Mouse (Mus musculus) megakaryocyte, embryonic 14.5 days (primary cell): ENCODE data around the gene Pycr1. TPM values are rescaled to one million over a fixed set of nuclear protein-coding genes. Genes with fewer than 3 reads are reported as not detected.

ENCODE experiments used
- H3K27me3 ChIP-seq: replicated peaks from 2 replicates; pipeline ENCODE3; 2012; ENCODE audit warnings: inconsistent platforms
- H3K36me3 ChIP-seq: replicated peaks from 2 replicates; pipeline ENCODE3; 2012; ENCODE audit warnings: low read length, inconsistent platforms, mixed read lengths
- H3K4me1 ChIP-seq: 2 replicates; pipeline ENCODE4 v1.6.1; 2012; ENCODE audit warnings: inconsistent platforms
- H3K4me3 ChIP-seq: replicated peaks from 2 replicates; pipeline ENCODE3; 2012; ENCODE audit warnings: moderate library complexity, mild to moderate bottlenecking, inconsistent platforms
- H3K9me3 ChIP-seq: 2 replicates; pipeline ENCODE4 v1.6.1; 2012; ENCODE audit warnings: inconsistent platforms
- FLI1 ChIP-seq: IDR thresholded peaks from 2 replicates; pipeline ENCODE4 v1.6.1; 2012; ENCODE audit warnings: low read length, inconsistent platforms, mixed read lengths
- GATA1 ChIP-seq: IDR thresholded peaks from 3 replicates; pipeline ENCODE4 v1.6.1; 2012; ENCODE audit warnings: mixed read lengths, low read length, inconsistent platforms, borderline replicate concordance
- polyA plus RNA-seq: library from polyadenylated mRNA; stranded (reverse); fragments of >175 nt; gene quantifications from 2 replicates; pipeline ENCODE4 v1.2.3, GENCODE M21; 2012; ENCODE audit warnings: low replicate concordance; ENCODE audit not compliant: insufficient read depth

Gene Pycr1
- polyA plus RNA-seq, 1 experiment = 3.6 TPM

DNA sequence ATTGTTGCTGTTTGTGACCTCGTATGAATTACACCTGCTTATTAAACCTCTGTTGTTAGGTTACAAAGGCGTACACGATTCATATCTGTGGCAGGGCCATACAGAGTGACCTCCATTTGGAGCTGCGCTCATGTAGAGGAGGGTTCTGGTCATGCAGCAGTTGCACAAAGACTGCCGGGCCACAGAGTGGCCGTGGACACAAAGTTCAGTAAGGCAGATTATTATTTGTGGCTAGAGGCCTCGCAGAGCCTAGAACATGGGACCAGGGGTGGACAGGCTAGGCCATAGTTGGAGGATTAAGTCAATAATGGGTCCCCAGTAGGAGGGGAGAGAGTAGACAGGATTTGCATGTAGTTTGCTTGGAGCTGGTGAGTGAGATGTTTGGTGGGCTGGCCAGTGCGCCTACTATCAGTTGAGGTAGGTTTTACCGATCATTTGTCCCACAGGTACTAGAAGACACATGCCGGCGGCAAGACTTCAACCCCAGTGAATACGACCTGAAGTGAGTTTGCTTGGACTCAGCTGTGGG is 30.1 kb upstream of the Pycr1 start:
- Histone ChIP-seq H3K4me1 (peaks cover 56% of the 10 kb centered on the region), H3K9me3 (no peaks in the 10 kb centered on the region), H3K4me3 (peak overlapping the region; percentile 96), H3K36me3 (peaks cover 39% of the 10 kb centered on the region), H3K27me3 (peaks cover 4% of the 10 kb centered on the region)
- no peak for TF ChIP-seq FLI1
- no peak for TF ChIP-seq GATA1

GRCm38 (mm10) chr11:120672687-120673593 is 29.4 kb upstream of the Pycr1 start, which contains the start of gene Aspscr1:
Gene Aspscr1, plus strand, starts transcription at chr11:120672973.
- H3K4me3 ChIP-seq = peak within 1 kb of the TSS; percentile 96
- H3K4me1 ChIP-seq = peaks cover 54% of the 10 kb centered on the region
- TF ChIP-seq FLI1 (no peak), GATA1 (no peak)
- peaks cover 32% of the 10 kb centered on the region for H3K36me3 ChIP-seq
- no peaks in the 10 kb centered on the region for H3K9me3 ChIP-seq
- peaks cover 4% of the 10 kb centered on the region for H3K27me3 ChIP-seq

GRCm38 (mm10) chr11:120666617-120667016 is 23.0 kb upstream of the Pycr1 start:
- Histone ChIP-seq H3K27me3 (peaks cover 59% of the 10 kb centered on the region), H3K9me3 (no peaks in the 10 kb centered on the region)

DNA sequence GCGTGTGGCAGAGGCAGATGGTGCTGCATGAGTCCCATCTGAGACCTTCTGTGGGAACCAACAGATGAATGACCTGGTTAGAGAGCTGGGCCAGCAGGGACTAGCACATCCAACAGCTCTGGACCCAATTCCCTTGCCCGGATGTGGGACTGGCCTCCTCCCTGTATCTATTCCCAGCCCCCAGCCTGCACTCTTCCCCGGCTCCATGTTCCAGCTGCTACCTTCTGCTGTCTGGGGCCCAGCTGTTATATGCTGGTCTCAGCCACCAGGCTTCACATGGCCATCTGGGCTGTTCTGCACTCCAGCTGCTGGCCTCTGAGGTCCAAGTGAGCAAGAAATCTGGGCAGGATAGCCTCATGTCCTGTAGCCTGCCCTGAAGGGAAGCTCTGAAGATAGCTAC is 21.8 kb upstream of the Pycr1 start:
- Histone ChIP-seq H3K9me3 (no peaks in the 10 kb centered on the region), H3K4me1 (peaks cover 30% of the 10 kb centered on the region), H3K36me3 (no peaks in the 10 kb centered on the region), H3K27me3 (peaks cover 72% of the 10 kb centered on the region), H3K4me3 (no peak overlapping the region)
- TF ChIP-seq GATA1 (no peak), FLI1 (no peak)

More at GRCm38 (mm10) chr11:120666617-120667016, 23.0 kb upstream of the Pycr1 start:
- Histone ChIP-seq H3K36me3 (no peaks in the 10 kb centered on the region), H3K4me3 (no peak overlapping the region), H3K4me1 (peaks cover 19% of the 10 kb centered on the region)
- TF ChIP-seq FLI1 (no peak), GATA1 (no peak)

DNA sequence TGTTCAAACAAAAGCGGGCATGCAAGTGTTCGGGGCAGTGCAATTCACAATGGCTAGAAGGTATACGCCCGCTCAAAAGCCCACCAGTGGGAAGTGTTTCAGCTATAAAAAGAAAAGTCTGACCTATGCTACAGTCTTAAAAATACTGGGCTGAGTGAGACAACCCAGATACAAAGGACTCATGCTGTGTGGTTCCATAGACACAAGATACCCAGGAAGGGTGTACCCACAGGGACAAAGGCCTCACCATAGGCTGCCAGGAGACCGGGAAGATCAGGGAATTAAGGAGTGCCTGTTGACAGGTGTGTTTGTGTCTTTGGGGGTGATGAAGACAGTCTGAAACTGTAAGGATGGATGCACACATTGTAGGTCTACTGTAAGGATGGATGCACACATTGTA is 20.1 kb upstream of the Pycr1 start:
- peaks cover 84% of the 10 kb centered on the region for H3K27me3 ChIP-seq
- H3K4me1 ChIP-seq = peaks cover 47% of the 10 kb centered on the region
- H3K9me3 ChIP-seq = no peaks in the 10 kb centered on the region
- no peak for TF ChIP-seq GATA1
- TF ChIP-seq FLI1 = no peak
- no peaks in the 10 kb centered on the region for H3K36me3 ChIP-seq
- no peak overlapping the region for H3K4me3 ChIP-seq

DNA sequence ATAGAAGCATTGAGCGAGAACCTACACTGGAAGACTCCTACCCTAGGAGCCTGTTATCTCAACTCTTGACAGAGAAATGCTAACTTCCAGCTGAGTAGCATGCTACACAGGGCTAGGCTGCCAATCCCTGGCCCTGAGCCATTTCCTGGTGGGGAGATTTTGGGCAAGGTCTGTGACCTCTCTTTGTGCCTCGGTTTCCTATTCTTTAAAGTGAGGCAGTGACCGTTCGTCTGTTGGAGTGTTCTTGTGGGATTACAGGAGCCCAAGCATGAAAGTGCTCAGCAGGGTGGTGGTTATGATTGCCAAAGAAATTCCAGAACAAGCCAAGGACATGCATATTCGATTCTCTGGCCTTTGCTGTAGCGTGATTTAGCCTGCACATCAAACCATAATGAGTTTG is 19.2 kb upstream of the Pycr1 start:
- H3K4me3 ChIP-seq = no peak overlapping the region
- H3K36me3 ChIP-seq = no peaks in the 10 kb centered on the region
- TF ChIP-seq GATA1 (no peak), FLI1 (no peak)
- peaks cover 94% of the 10 kb centered on the region for H3K27me3 ChIP-seq
- H3K4me1 ChIP-seq = peaks cover 50% of the 10 kb centered on the region
- H3K9me3 ChIP-seq = no peaks in the 10 kb centered on the region

- H3K4me1 ChIP-seq = peaks cover 45% of the 10 kb centered on the region
- peaks cover 96% of the 10 kb centered on the region for H3K27me3 ChIP-seq
- no peaks in the 10 kb centered on the region for H3K36me3 ChIP-seq
- H3K9me3 ChIP-seq = no peaks in the 10 kb centered on the region
- peak within 1 kb of the TSS; percentile 91 for H3K4me3 ChIP-seq
- TF ChIP-seq FLI1 (no peak), GATA1 (no peak)
These were observed 17.5 kb upstream of the Pycr1 start, which contains the start of gene Notum for GRCm38 (mm10) chr11:120661076-120661460. Gene Notum, minus strand, starts transcription at chr11:120661175.

DNA sequence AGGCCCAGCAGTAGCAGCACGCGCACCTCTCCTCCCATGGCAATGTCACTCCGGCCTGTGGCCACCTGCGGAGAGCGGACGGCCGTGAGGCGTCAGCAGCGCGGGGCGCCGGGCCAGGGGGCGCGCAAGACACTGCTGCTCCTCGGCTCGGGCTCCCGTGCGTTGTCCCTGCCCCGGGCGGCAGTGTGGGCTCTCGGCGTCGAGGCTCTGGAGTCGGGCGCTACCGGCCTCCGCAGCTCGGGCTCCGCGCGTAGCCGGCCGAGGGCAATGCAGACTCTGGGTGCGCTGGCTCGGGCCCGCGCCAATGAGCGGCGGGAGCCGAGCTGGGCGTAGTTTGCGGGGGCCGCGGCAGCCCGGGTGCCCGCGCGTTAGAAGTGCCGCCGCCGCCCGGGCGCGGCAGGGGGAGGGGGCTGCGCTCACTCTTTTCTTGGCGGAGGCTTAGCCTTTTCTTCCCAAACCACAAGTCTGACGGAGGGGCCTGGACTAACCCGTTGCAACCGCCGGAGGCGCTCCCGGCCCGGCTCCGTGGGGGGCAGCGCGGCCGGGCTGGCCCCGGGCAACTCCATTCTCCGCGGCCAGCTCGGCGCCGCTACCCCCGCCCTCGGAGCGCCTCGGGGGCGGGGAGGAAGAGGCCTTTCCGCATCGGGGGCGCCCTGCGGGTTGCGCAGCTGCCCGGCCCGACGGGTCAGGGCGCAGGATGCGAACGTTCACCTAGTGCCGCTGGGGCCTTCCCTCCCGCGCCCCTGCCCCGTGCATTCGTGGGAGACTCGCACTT is 16.9 kb upstream of the Pycr1 start:
- Histone ChIP-seq H3K4me1 (peaks cover 43% of the 10 kb centered on the region), H3K4me3 (peak overlapping the region; percentile 91), H3K9me3 (no peaks in the 10 kb centered on the region), H3K36me3 (no peaks in the 10 kb centered on the region), H3K27me3 (peaks cover 98% of the 10 kb centered on the region)
- TF ChIP-seq FLI1 (no peak), GATA1 (no peak)

DNA sequence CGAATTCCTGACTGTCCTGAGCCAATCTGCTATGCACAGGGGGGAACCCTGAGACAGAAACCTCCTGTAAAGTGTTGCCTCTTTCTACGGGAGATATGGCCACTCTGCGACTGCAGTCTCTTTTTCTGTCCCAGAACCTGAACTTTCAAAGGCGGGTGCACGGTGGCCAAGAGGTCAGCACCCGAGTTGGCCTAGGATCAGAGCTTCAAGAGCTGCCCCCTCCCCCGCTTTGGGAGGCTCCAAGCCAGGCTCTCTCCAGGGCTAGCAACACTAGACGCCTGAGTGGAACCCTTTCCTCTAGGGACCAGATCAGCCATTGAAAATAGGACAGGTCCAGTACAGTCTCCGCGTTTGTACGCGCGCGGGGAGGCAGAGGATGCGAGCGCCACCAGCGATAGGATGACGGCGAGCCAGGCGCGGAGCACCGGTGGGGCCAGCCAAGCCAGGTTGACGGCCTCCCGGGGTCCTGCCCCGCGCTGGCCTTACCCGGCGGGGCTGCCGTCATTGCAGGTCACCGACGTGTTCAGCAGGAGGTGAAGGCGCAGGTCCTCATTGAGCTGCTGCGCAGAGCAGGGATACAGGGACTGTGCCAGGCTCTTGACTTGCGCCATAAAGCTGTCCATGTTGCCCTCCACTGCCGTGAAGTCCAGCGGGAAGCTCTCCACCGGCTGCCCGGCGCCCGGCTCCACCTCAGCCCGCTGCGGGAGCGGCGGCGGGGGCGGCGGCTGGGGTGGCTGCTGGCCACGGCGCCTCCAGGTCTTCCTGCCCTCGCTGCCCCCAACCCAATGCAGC is 16.1 kb upstream of the Pycr1 start:
- H3K9me3 ChIP-seq = no peaks in the 10 kb centered on the region
- H3K27me3 ChIP-seq = peaks cover 95% of the 10 kb centered on the region
- H3K36me3 ChIP-seq = no peaks in the 10 kb centered on the region
- peaks cover 41% of the 10 kb centered on the region for H3K4me1 ChIP-seq
- peak overlapping the region; percentile 91 for H3K4me3 ChIP-seq
- TF ChIP-seq FLI1 = no peak
- no peak for TF ChIP-seq GATA1
